Mouse (Mus musculus): Measurements from ENCODE around the gene Atp2b2. TPM values are rescaled to one million over a fixed set of nuclear protein-coding genes. Genes with fewer than 3 reads are reported as not detected.
"Not testable (repeated sequence)": the region's sequence is repeated elsewhere in the genome, so short reads cannot be mapped to it uniquely, and the experiment has no call there.

The Atp2b2 gene
- polyA plus RNA-seq, 1 experiment from 2014 or later: 22.0 TPM

DNA sequence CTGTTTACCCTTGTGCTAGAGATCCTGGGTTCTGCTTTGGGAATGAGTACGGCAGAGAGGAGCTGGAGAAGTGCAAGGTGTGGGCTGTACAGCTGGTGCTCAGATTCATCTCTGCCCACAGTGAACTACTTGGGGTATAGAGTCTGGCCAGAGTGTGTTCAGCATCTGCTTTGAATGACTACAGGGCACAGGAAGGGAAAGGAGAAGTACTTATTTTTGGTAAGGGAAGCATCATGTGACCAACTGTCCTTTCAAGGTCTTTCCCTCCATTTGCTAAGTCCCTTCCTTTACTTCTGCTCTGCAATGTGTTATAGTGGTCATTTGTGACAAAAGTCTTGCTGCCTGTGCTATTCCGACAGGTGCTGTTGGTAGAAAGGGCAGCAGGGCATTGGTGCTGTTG is 328.1 kb downstream of the Atp2b2 start:
- Histone ChIP-seq H3K4me3 (no peak overlapping the region), H3K9ac (no peak overlapping the region), H3K9me3 (no peaks in the 10 kb centered on the region), H3K4me2 (no peak overlapping the region), H3K27me3 (no peaks in the 10 kb centered on the region), H3K4me1 (replicated peaks) (no peaks in the 10 kb centered on the region), H3K36me3 (peaks cover 96% of the 10 kb centered on the region), H3K27ac (replicated peaks) (no peak overlapping the region)
- WGBS: 94% methylated on average over 2 of the region's 2 CpGs
- ATAC-seq (ENCODE audit: low read depth): no peak

DNA sequence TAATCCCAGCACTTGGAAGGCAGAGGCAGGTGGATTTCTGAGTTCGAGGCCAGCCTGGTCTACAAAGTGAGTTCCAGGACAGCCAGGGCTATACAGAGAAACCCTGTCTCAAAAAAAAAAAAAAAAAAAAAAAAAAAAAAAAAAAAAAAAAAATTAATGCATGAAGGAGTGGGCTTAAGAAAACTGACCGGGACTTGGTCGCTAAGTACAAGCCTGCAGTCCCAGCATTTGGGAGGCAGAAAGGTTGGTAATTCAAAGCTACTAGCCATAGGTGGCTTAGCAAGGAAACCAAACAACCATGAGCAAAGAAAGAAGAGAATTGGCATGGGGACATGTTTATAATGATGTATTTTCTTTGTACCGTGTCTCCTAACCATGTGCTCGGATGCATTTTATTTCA is 329.0 kb downstream of the Atp2b2 start:
- not testable (repeated sequence) for H3K4me3 ChIP-seq; H3K4me2 ChIP-seq; ATAC-seq (ENCODE audit: low read depth); H3K9ac ChIP-seq; H3K27me3 ChIP-seq; H3K9me3 ChIP-seq; H3K27ac ChIP-seq (replicated peaks); H3K4me1 ChIP-seq (replicated peaks)
- 94% methylated on average over 5 of the region's 5 CpGs for WGBS
- H3K36me3 ChIP-seq: peaks cover 96% of the 10 kb centered on the region

DNA sequence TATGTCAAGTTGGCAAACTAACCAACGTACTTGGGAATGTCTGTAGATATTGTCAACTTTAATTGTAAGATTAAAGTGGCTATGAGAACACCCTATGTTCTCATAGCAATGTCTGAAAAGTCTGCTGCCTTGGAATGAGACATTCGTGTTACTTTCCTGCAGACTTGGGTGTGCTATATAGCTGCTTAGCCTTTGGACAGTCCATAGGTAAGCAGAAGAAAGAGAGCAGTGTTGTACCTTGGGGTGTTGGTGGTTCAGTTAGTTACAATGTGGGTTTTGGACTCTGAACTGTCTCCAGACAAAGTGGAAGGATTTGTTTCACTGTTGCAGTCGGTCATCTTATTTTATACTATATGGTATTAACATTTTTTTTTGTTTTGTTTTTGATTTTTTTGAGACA is 329.7 kb downstream of the Atp2b2 start:
- ATAC-seq (ENCODE audit: low read depth): no peak
- Histone ChIP-seq H3K27ac (replicated peaks) (no peak overlapping the region), H3K36me3 (peaks cover 98% of the 10 kb centered on the region), H3K4me1 (replicated peaks) (no peaks in the 10 kb centered on the region), H3K4me3 (no peak overlapping the region), H3K4me2 (no peak overlapping the region), H3K9me3 (no peaks in the 10 kb centered on the region), H3K27me3 (no peaks in the 10 kb centered on the region), H3K9ac (no peak overlapping the region)
- 93% methylated on average over 3 of the region's 3 CpGs for WGBS

DNA sequence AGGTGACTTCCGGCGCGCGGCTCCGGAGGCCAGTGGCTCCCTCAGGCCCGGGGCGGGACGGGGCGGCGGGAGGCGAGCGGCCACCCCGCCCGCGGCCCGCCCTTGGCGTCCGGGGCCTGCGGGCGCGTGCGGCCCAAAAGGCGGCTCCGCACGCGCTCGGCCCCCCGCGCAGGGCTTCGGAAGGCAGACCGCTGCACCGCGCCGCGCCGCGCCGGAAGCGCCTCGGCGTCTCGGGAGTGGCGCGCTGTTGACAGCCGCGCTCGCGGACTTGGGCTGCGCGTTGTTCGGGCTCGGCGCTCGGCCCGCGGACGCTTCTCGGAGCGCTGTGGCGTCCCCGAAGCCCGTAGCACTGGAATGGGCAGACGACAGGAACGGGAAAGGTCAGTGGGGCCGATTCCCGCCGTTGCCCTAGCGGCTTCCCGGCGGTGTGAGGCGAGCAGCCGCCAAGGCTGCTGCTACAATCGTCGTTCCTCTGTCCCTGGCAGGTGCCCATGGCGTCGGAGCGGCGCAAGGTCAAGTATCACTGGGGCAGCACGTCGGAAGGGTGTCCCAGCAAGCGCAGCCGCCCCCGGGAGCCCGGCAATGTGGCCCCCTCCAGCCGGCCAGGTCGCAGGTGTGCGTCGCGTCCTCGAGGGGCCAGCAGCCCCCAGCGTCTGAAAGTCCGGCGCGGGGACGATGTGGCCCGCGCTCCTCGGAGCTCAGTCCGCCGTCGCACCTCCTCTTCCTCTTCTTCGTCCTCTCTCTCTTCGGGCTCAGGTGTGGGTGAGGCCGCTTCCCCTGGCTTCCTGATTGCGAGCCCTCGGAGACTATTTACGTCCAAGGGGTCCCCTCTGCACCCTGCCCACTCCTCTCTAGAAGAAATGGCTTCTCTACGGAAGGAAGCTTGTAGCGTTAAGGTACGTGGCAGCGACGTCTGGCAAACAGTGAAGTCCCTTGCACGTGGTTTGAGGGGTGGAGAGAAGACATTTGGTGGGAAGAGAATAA is 344.9 kb downstream of the Atp2b2 start:
- peaks cover 36% of the 10 kb centered on the region for H3K4me1 ChIP-seq (replicated peaks)
- no peaks in the 10 kb centered on the region for H3K27me3 ChIP-seq
- ATAC-seq (ENCODE audit: low read depth): peak; percentile 84
- peak overlapping the region; percentile 98 for H3K4me2 ChIP-seq
- under 1% methylated on average over 92 of the region's 113 CpGs for WGBS
- peak overlapping the region; percentile 71 for H3K4me3 ChIP-seq
- peak overlapping the region; percentile 88 for H3K9ac ChIP-seq
- peak overlapping the region; percentile 91 for H3K27ac ChIP-seq (replicated peaks)
- H3K9me3 ChIP-seq: no peaks in the 10 kb centered on the region
- H3K36me3 ChIP-seq: peaks cover 30% of the 10 kb centered on the region

DNA sequence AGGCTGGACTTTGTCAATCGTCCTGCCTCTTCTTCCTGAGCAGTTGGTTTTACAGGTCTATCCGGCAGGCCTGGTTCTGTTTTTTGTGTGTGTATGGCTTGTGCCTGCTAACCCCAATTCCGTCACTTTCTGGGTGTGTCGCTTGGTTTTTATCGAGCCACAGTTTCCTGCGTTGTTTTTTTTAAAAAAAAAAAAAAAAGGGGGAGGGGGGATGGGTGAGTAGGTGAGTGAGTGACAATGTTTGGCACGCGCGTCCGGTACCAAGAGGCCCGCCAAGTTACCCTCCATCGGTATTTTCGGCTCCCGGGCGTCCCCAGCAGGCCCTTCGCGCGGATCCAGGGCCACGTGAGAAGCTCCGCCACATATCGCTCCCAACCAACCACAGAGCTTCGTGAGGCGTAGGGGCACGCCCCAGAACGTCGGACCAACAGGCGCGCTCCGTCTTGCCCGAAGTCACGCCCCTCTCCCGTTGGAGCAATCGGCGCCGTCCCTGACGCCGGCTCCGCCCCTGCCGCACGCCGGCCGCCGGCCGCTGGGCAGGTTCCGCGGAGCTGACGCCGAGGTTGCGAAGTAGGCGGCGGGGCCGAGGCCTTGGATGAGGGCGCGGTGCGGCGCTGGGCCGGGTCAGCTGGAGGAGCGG is 345.7 kb downstream of the Atp2b2 start, which contains the start of gene Tatdn2:
TSS of gene Tatdn2 (plus strand) at position 469 of the 640 bp plus-strand sequence.
- H3K9me3 ChIP-seq: no peaks in the 10 kb centered on the region
- WGBS: under 1% methylated on average over 58 of the region's 58 CpGs
- peak within 1 kb of the TSS; percentile 98 for H3K4me2 ChIP-seq
- H3K9ac ChIP-seq: peak within 1 kb of the TSS; percentile 88
- H3K36me3 ChIP-seq: peaks cover 22% of the 10 kb centered on the region
- H3K4me3 ChIP-seq: peak within 1 kb of the TSS; percentile 71
- peak within 1 kb of the TSS; percentile 91 for H3K27ac ChIP-seq (replicated peaks)
- H3K27me3 ChIP-seq: no peaks in the 10 kb centered on the region
- ATAC-seq (ENCODE audit: low read depth): peak; percentile 99
- peaks cover 36% of the 10 kb centered on the region for H3K4me1 ChIP-seq (replicated peaks)

DNA sequence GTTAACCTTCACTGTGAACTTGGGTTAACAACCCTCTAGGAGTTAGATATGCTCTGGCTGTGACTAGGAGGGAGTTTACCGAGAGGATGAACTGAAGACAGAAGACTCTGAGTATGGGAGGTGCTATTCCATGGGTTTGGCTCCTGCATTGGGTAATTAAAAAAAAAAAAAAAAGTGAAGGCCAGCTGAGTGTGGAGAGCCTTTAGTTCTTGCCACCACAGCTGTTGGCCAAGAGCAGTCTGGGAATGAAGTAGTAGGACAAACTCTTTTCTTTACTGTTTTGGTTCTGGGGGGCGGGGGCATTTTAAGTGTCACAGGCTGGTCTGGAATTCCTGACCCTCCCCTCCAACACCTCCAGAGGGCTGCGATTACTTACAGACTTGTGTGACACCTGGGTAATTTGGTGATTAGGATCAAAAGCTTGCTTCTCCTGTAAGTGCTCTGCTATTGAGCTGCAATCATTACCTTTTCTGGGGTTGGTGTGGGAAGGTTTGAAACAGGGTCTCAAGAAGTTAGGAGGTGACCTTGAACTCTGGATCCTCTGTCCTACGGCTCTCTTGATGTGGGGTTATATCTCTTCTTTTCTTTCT is 346.6 kb downstream of the Atp2b2 start:
- ATAC-seq (ENCODE audit: low read depth): no peak
- Histone ChIP-seq H3K27me3 (no peaks in the 10 kb centered on the region), H3K9me3 (no peaks in the 10 kb centered on the region), H3K27ac (replicated peaks) (no peak overlapping the region; the same call in 1 of the 2 replicates), H3K4me3 (peak overlapping the region; percentile 71), H3K4me2 (peak overlapping the region; percentile 98), H3K36me3 (peaks cover 15% of the 10 kb centered on the region; the same call in 1 of the 2 replicates), H3K9ac (peak overlapping the region; percentile 63), H3K4me1 (replicated peaks) (peaks cover 38% of the 10 kb centered on the region)
- 68% methylated on average over 4 of the region's 4 CpGs for WGBS

DNA sequence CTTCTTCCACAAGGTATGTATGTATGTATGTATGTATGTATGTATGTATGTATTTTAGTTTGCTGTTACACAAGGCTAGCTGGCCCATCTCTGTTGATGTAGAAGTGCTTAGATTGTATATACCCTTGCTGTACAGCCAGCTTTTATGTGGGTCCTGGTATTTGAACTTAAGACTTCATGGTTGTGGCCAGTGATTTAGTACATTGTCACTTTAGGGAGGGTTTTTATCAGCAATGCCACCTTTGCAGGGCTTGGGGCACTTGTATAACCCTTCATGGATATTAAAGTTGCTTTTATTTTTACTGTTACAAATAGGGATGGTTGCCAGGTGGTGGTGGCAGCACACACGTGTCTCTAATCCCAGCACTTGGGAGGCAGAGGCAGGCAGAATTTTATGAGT is 347.2 kb downstream of the Atp2b2 start:
- H3K4me1 ChIP-seq (replicated peaks): peaks cover 42% of the 10 kb centered on the region
- H3K27me3 ChIP-seq: no peaks in the 10 kb centered on the region
- ATAC-seq (ENCODE audit: low read depth): no peak
- no peak overlapping the region for H3K9ac ChIP-seq
- H3K27ac ChIP-seq (replicated peaks): no peak overlapping the region
- 88% methylated on average over 1 of the region's 1 CpGs for WGBS
- no peak overlapping the region for H3K4me2 ChIP-seq
- no peak overlapping the region for H3K4me3 ChIP-seq
- no peaks in the 10 kb centered on the region for H3K9me3 ChIP-seq
- peaks cover 9% of the 10 kb centered on the region; the same call in 1 of the 2 replicates for H3K36me3 ChIP-seq

Small RNA genes within 50 kb of the gene (microRNA-seq; reads per million reads assigned to microRNA genes)
- not detected for gene Mir7042

Other genes with a start within 250 kb of the Atp2b2 start
- 33.4 and 35.5 TPM in 2 replicates for gene Slc6a11, start 88.6 kb upstream of the Atp2b2 start, polyA plus RNA-seq (2015; fragmentation: Nextera tagmentation; extraction: Ambion mirVana)
- gene Slc6a1, start 240.0 kb upstream of the Atp2b2 start, polyA plus RNA-seq (2015; fragmentation: Nextera tagmentation; extraction: Ambion mirVana): 66.6 and 67.8 TPM in 2 replicates

Data from neural tube, embryonic 13.5 days (tissue).